Mouse (Mus musculus) stomach, embryonic 14.5 days (tissue): ENCODE results near the gene Olfr424. TPM values are rescaled to one million over a fixed set of nuclear protein-coding genes. Genes with fewer than 3 reads are reported as not detected.

Source experiments
- ATAC-seq: fragments of 200-750 bp; cut with Nextera tagmentation; 2 replicates; pipeline ENCODE4 v1.8.0; 2017; ENCODE audit warnings: low read depth, moderate TSS enrichment; ENCODE audit not compliant: insufficient number of reproducible peaks, insufficient read depth, low FRiP score
- H3K27ac ChIP-seq: fragments of 300-500 bp; sonication (generic); 2 replicates; pipeline ENCODE4 v1.5.1; 2014; ENCODE audit warnings: mild to moderate bottlenecking, low read length, moderate library complexity, mixed read lengths
- H3K27me3 ChIP-seq: fragments of 300-500 bp; sonication (generic); 2 replicates; pipeline ENCODE4 v1.6.1; 2014; ENCODE audit warnings: low read length, control low read depth, mixed read lengths; ENCODE audit not compliant: control insufficient read depth, insufficient read depth
- H3K36me3 ChIP-seq: fragments of 300-500 bp; sonication (generic); 2 replicates; pipeline ENCODE4 v1.6.1; 2014; ENCODE audit warnings: mild to moderate bottlenecking, control low read depth, low read length, moderate library complexity, mixed read lengths; ENCODE audit not compliant: control insufficient read depth, insufficient read depth
- H3K4me1 ChIP-seq: fragments of 300-500 bp; sonication (generic); 2 replicates; pipeline ENCODE4 v1.6.1; 2014; ENCODE audit warnings: low read length, control low read depth, mixed read lengths; ENCODE audit not compliant: control insufficient read depth, insufficient read depth
- H3K4me2 ChIP-seq: fragments of 300-500 bp; sonication (generic); replicated peaks from 2 replicates; pipeline ENCODE4 v1.6.1; 2014; ENCODE audit warnings: low read depth, low read length, control low read depth
- H3K4me3 ChIP-seq: fragments of 300-500 bp; sonication (generic); 2 replicates; pipeline ENCODE4 v1.5.1; 2014; ENCODE audit warnings: low read depth, low read length, control low read depth
- H3K9ac ChIP-seq: fragments of 300-500 bp; sonication (generic); replicated peaks from 2 replicates; pipeline ENCODE4 v1.6.1; 2014; ENCODE audit warnings: low read depth, mild to moderate bottlenecking, control low read depth, low read length, moderate library complexity, mixed read lengths
- H3K9me3 ChIP-seq: fragments of 300-500 bp; sonication (generic); 2 replicates; pipeline ENCODE4 v1.6.1; 2016; ENCODE audit warnings: low read depth, low read length, control low read depth; ENCODE audit not compliant: control insufficient read depth
- WGBS: fragments of 180-500 bp; shearing (Covaris S2); extraction: QIAGEN DNeasy Blood & Tissue Kit; methylation state at CpG from one replicate; pipeline ENCODE4 v1.1.7; 2014; 5-methylcytosine and 5-hydroxymethylcytosine counted together
- polyA plus RNA-seq: library from polyadenylated mRNA; unstranded; fragments of >200 nt; fragmentation: Nextera tagmentation; extraction: Ambion mirVana; gene quantifications from 2 replicates; pipeline ENCODE4 v1.2.1, GENCODE M21; 2014

Olfr424 gene
- polyA plus RNA-seq, 1 experiment from 2014 or later: not detected

GRCm38 (mm10) chr1:174155333-174155732 lies 24.0 kb downstream of the Olfr424 start, which contains the start of gene Olfr420:
Gene Olfr420, plus strand, starts transcription at chr1:174155633.
- no peak within 1 kb of the TSS for H3K4me3 ChIP-seq
- no peaks in the 10 kb centered on the region for H3K9me3 ChIP-seq
- 74% methylated on average over 1 of the region's 1 CpGs for WGBS
- H3K9ac ChIP-seq: no peak within 1 kb of the TSS
- no peaks in the 10 kb centered on the region for H3K27me3 ChIP-seq
- H3K4me1 ChIP-seq: no peaks in the 10 kb centered on the region
- no peak within 1 kb of the TSS for H3K27ac ChIP-seq
- no peak within 1 kb of the TSS for H3K4me2 ChIP-seq
- H3K36me3 ChIP-seq: no peaks in the 10 kb centered on the region
- no peak for ATAC-seq

- 89% methylated on average over 3 of the region's 3 CpGs for WGBS
- H3K9me3 ChIP-seq: no peaks in the 10 kb centered on the region
- no peak for ATAC-seq
Observed at GRCm38 (mm10) chr1:174157622-174158021, 26.3 kb downstream of the Olfr424 start.

GRCm38 (mm10) chr1:174158512-174158911 lies 27.2 kb downstream of the Olfr424 start:
- WGBS: 88% methylated on average over 1 of the region's 1 CpGs
- H3K9me3 ChIP-seq: no peaks in the 10 kb centered on the region
- no peak overlapping the region for H3K27ac ChIP-seq
- no peaks in the 10 kb centered on the region for H3K27me3 ChIP-seq
- H3K4me2 ChIP-seq: no peak overlapping the region
- no peaks in the 10 kb centered on the region for H3K4me1 ChIP-seq
- no peaks in the 10 kb centered on the region for H3K36me3 ChIP-seq
- H3K9ac ChIP-seq: no peak overlapping the region
- no peak overlapping the region for H3K4me3 ChIP-seq
- no peak for ATAC-seq

More at GRCm38 (mm10) chr1:174157622-174158021, 26.3 kb downstream of the Olfr424 start:
- Histone ChIP-seq H3K4me2 (no peak overlapping the region), H3K27ac (no peak overlapping the region), H3K9ac (no peak overlapping the region), H3K4me3 (no peak overlapping the region), H3K27me3 (no peaks in the 10 kb centered on the region), H3K4me1 (no peaks in the 10 kb centered on the region), H3K36me3 (no peaks in the 10 kb centered on the region)

- no peaks in the 10 kb centered on the region for H3K9me3 ChIP-seq
- 89% methylated on average over 10 of the region's 10 CpGs for WGBS
Observed at GRCm38 (mm10) chr1:174159095-174159494, 27.8 kb downstream of the Olfr424 start.

GRCm38 (mm10) chr1:174169024-174169423 lies 37.7 kb downstream of the Olfr424 start:
- no peak overlapping the region for H3K4me2 ChIP-seq

More at GRCm38 (mm10) chr1:174159095-174159494, 27.8 kb downstream of the Olfr424 start:
- H3K27me3 ChIP-seq: no peaks in the 10 kb centered on the region
- H3K4me2 ChIP-seq: no peak overlapping the region
- no peaks in the 10 kb centered on the region for H3K4me1 ChIP-seq
- no peaks in the 10 kb centered on the region for H3K36me3 ChIP-seq
- H3K4me3 ChIP-seq: no peak overlapping the region
- H3K9ac ChIP-seq: no peak overlapping the region
- ATAC-seq: no peak
- H3K27ac ChIP-seq: no peak overlapping the region

GRCm38 (mm10) chr1:174170706-174171501 lies 39.6 kb downstream of the Olfr424 start:
- Histone ChIP-seq H3K36me3 (no peaks in the 10 kb centered on the region), H3K27me3 (no peaks in the 10 kb centered on the region), H3K27ac (no peak overlapping the region), H3K4me2 (no peak overlapping the region), H3K9ac (no peak overlapping the region), H3K4me1 (no peaks in the 10 kb centered on the region), H3K9me3 (no peaks in the 10 kb centered on the region), H3K4me3 (no peak overlapping the region)
- no peak for ATAC-seq
- WGBS: 55% methylated on average over 5 of the region's 5 CpGs

More at GRCm38 (mm10) chr1:174169024-174169423, 37.7 kb downstream of the Olfr424 start:
- ATAC-seq: no peak
- H3K4me1 ChIP-seq: no peaks in the 10 kb centered on the region
- H3K4me3 ChIP-seq: no peak overlapping the region
- no peak overlapping the region for H3K27ac ChIP-seq
- no peaks in the 10 kb centered on the region for H3K36me3 ChIP-seq
- H3K9ac ChIP-seq: no peak overlapping the region
- no peaks in the 10 kb centered on the region for H3K9me3 ChIP-seq
- H3K27me3 ChIP-seq: no peaks in the 10 kb centered on the region

- ATAC-seq: peak; percentile 87; the same call in 1 of the 2 replicates
- H3K4me2 ChIP-seq: no peak overlapping the region
- H3K9me3 ChIP-seq: no peaks in the 10 kb centered on the region
- no peak overlapping the region for H3K4me3 ChIP-seq
- no peak overlapping the region for H3K27ac ChIP-seq
- no peaks in the 10 kb centered on the region for H3K27me3 ChIP-seq
- no peaks in the 10 kb centered on the region for H3K36me3 ChIP-seq
- WGBS: 48% methylated on average over 2 of the region's 2 CpGs
- no peak overlapping the region for H3K9ac ChIP-seq
- no peaks in the 10 kb centered on the region for H3K4me1 ChIP-seq
Observed at GRCm38 (mm10) chr1:174171537-174171936, 40.2 kb downstream of the Olfr424 start.

GRCm38 (mm10) chr1:174172605-174173004 lies 41.3 kb downstream of the Olfr424 start, which contains the start of gene Spta1:
Gene Spta1, plus strand, starts transcription at chr1:174172776.
- Histone ChIP-seq H3K9me3 (no peaks in the 10 kb centered on the region), H3K9ac (no peak within 1 kb of the TSS), H3K4me2 (no peak within 1 kb of the TSS), H3K36me3 (no peaks in the 10 kb centered on the region), H3K27ac (no peak within 1 kb of the TSS), H3K4me3 (no peak within 1 kb of the TSS), H3K4me1 (no peaks in the 10 kb centered on the region), H3K27me3 (no peaks in the 10 kb centered on the region)
- peak; percentile 64; the same call in 1 of the 2 replicates for ATAC-seq
- 39% methylated on average over 3 of the region's 3 CpGs for WGBS
